Mouse (Mus musculus) CH12.LX (cell line): ENCODE measurements around the gene Zfp786.

Source experiments
- CTCF ChIP-seq, 2 experiments: IDR thresholded peaks in 1 of 2; conservative IDR thresholded peaks in 1 of 2; 2 replicates each; pipeline ENCODE4 v1.5.1; 2011 to 2012; ENCODE audit warnings: low read depth in 2 of 2, low read length in 2 of 2, improper control_type of control experiment in 1 of 2, inconsistent platforms in 1 of 2, mild to moderate bottlenecking in 1 of 2, moderate library complexity in 1 of 2
- ELF1 ChIP-seq: IDR thresholded peaks from 2 replicates; pipeline ENCODE4 v1.6.1; 2014; ENCODE audit warnings: low read depth, mild to moderate bottlenecking, inconsistent platforms, low read length, improper control_type of control experiment
- GABPA ChIP-seq: IDR thresholded peaks from 2 replicates; pipeline ENCODE4 v1.6.1; 2012; ENCODE audit warnings: low read depth, low read length, improper control_type of control experiment, inconsistent platforms; ENCODE audit not compliant: insufficient replicate concordance
- MAFK ChIP-seq: IDR thresholded peaks from 2 replicates; pipeline ENCODE4 v1.6.1; 2011; ENCODE audit warnings: low read length, improper control_type of control experiment; ENCODE audit not compliant: insufficient replicate concordance
- MAX ChIP-seq: IDR thresholded peaks from 2 replicates; pipeline ENCODE4 v1.6.1; 2011; ENCODE audit warnings: low read length, improper control_type of control experiment
- MYC ChIP-seq: IDR thresholded peaks from 2 replicates; pipeline ENCODE4 v1.6.1; 2011; ENCODE audit warnings: low read depth, mild to moderate bottlenecking, improper control_type of control experiment, low read length
- NELFE ChIP-seq: IDR thresholded peaks from 2 replicates; pipeline ENCODE4 v1.6.1; 2011; ENCODE audit warnings: low read depth, low read length, improper control_type of control experiment
- NRF1 ChIP-seq: IDR thresholded peaks from 2 replicates; pipeline ENCODE4 v1.6.1; 2014; ENCODE audit warnings: low read depth, mild to moderate bottlenecking, inconsistent platforms, low read length, improper control_type of control experiment, moderate library complexity
- POLR2A ChIP-seq: IDR thresholded peaks from 2 replicates; pipeline ENCODE4 v1.6.1; 2011; ENCODE audit warnings: low read depth, mild to moderate bottlenecking, improper control_type of control experiment, low read length
- TBP ChIP-seq: conservative IDR thresholded peaks from 2 replicates; pipeline ENCODE4 v1.6.1; 2011; ENCODE audit warnings: low read depth, low read length, improper control_type of control experiment
- TCF12 ChIP-seq: IDR thresholded peaks from 2 replicates; pipeline ENCODE4 v1.6.1; 2014; ENCODE audit warnings: low read depth, mild to moderate bottlenecking, inconsistent platforms, low read length, improper control_type of control experiment
- ZMIZ1 ChIP-seq: IDR thresholded peaks from 2 replicates; pipeline ENCODE4 v1.6.1; 2012; ENCODE audit warnings: low read depth, mild to moderate bottlenecking, inconsistent platforms, low read length, improper control_type of control experiment

DNA sequence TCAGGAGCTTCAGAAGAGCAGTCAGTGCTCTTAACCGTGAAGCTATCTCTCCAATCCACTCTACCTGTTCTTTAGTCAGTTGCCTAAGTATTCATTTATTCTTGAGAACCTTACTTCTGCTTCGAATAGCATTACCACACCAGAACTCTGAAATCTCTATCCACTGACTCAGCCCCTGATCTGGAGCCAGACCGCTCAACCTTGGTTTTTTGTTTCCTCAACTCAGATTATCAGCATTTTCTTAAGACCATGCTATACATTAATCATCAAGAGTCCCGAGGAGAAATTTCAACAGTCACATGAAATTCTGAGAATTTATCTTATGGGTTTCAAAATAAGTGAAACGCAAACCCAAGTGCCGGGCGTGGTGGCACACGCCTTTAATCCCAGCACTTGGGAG lies 11.9 kb downstream of the Zfp786 start:
- TF ChIP-seq CTCF (conservative IDR thresholded peaks at IDR 0.05 in 1 of 2, IDR thresholded peaks at IDR 0.05 in 1 of 2; ENCODE audit: low read depth in 2 of 2, low read length in 2 of 2), result no peak
- TF ChIP-seq NELFE, result no peak
- TF ChIP-seq ZMIZ1, result no peak
- TF ChIP-seq TBP, result no peak
- TF ChIP-seq MAX, result no peak
- TF ChIP-seq NRF1, result no peak
- TF ChIP-seq POLR2A, result no peak
- TF ChIP-seq MYC, result no peak
- no peak for TF ChIP-seq MAFK
- no peak for TF ChIP-seq TCF12
- TF ChIP-seq GABPA, result no peak
- no peak for TF ChIP-seq ELF1
